Mouse (Mus musculus) liver, adult 2 months (tissue): ENCODE results near the gene Zfp444. TPM values are rescaled to one million over a fixed set of nuclear protein-coding genes. Genes with fewer than 3 reads are reported as not detected.

Experiments used
- DNase-seq: peaks from one replicate; pipeline ENCODE4 v3.0.0-alpha.2; 2011; ENCODE audit warnings: low read depth, low spot score; ENCODE audit errors: extremely low read depth
- H3K27ac ChIP-seq: fragments of 200-500 bp; replicated peaks from 2 replicates; pipeline ENCODE4 v1.5.1; 2012; ENCODE audit warnings: low read depth, mild to moderate bottlenecking, control low read depth, inconsistent platforms, low read length; ENCODE audit not compliant: insufficient read depth
- H3K27me3 ChIP-seq: fragments of 200-500 bp; 2 replicates; pipeline ENCODE4 v1.6.1; 2012; ENCODE audit warnings: mild to moderate bottlenecking, moderate library complexity, low read length, inconsistent platforms; ENCODE audit not compliant: control insufficient read depth, insufficient read depth
- H3K36me3 ChIP-seq: fragments of 200-500 bp; 2 replicates; pipeline ENCODE4 v1.6.1; 2012; ENCODE audit warnings: low read length, inconsistent platforms; ENCODE audit not compliant: control insufficient read depth, insufficient read depth
- H3K4me1 ChIP-seq: fragments of 200-500 bp; 2 replicates; pipeline ENCODE4 v1.6.1; 2011; ENCODE audit warnings: low read length; ENCODE audit not compliant: control insufficient read depth, insufficient read depth
- H3K4me3 ChIP-seq: fragments of 200-500 bp; 2 replicates; pipeline ENCODE4 v1.5.1; 2011; ENCODE audit warnings: low read depth, mild to moderate bottlenecking, control low read depth, low read length, moderate library complexity; ENCODE audit not compliant: insufficient read depth
- H3K79me2 ChIP-seq: fragments of 200-500 bp; 2 replicates; pipeline ENCODE4 v1.6.1; 2012; ENCODE audit warnings: inconsistent platforms, mild to moderate bottlenecking, low read length, moderate library complexity; ENCODE audit not compliant: control insufficient read depth, insufficient read depth
- H3K9ac ChIP-seq: fragments of 200-500 bp; 2 replicates; pipeline ENCODE4 v1.6.1; 2012; ENCODE audit warnings: low read depth, mild to moderate bottlenecking, control low read depth, inconsistent platforms, low read length
- CTCF ChIP-seq: fragments of 200-500 bp; IDR thresholded peaks from 2 replicates; pipeline ENCODE4 v1.5.1; 2011; ENCODE audit warnings: low read depth, low read length, control low read depth
- POLR2A ChIP-seq: fragments of 200-500 bp; IDR thresholded peaks from 2 replicates; pipeline ENCODE4 v1.6.1; 2011; ENCODE audit warnings: low read length, control low read depth; ENCODE audit not compliant: insufficient read depth; ENCODE audit errors: extremely low read depth
- WGBS: fragments of 180-500 bp; shearing (Covaris S2); methylation state at CpG from one replicate; pipeline ENCODE4 v1.1.7; 2018; 5-methylcytosine and 5-hydroxymethylcytosine counted together
- polyA plus RNA-seq: library from polyadenylated mRNA; depleted of rRNA; stranded (reverse); fragments of >200 nt; gene quantifications from 2 replicates; pipeline ENCODE4 v1.2.3, GENCODE M21; 2012
- total RNA-seq: library from RNA; depleted of rRNA; stranded (reverse); fragments of >200 nt; gene quantifications from 2 replicates; pipeline ENCODE4 v1.2.3, GENCODE M21; 2014

The Zfp444 gene
- total and polyA plus RNA-seq, 2 experiments = 11.0 to 23.9 TPM

- TF ChIP-seq POLR2A = no peak
- no peak for TF ChIP-seq CTCF
- Histone ChIP-seq H3K9ac (no peak overlapping the region), H3K79me2 (no peaks in the 10 kb centered on the region), H3K4me1 (peaks cover 3% of the 10 kb centered on the region; the same call in 1 of the 2 replicates), H3K36me3 (peaks cover 9% of the 10 kb centered on the region; the same call in 1 of the 2 replicates), H3K4me3 (no peak overlapping the region), H3K27ac (no peak overlapping the region), H3K27me3 (no peaks in the 10 kb centered on the region)
- 84% methylated on average over 1 of the region's 1 CpGs for WGBS
- DNase-seq = no peak
Observed at GRCm38 (mm10) chr7:6185391-6185790, 13.4 kb downstream of the Zfp444 start.

- peaks cover 3% of the 10 kb centered on the region; the same call in 1 of the 2 replicates for H3K4me1 ChIP-seq
- no peak overlapping the region for H3K9ac ChIP-seq
- no peaks in the 10 kb centered on the region for H3K27me3 ChIP-seq
- H3K27ac ChIP-seq = no peak overlapping the region
- TF ChIP-seq CTCF (no peak), POLR2A (no peak)
- no peaks in the 10 kb centered on the region for H3K79me2 ChIP-seq
- H3K36me3 ChIP-seq = peaks cover 9% of the 10 kb centered on the region; the same call in 1 of the 2 replicates
- no peak for DNase-seq
- 93% methylated on average over 2 of the region's 2 CpGs for WGBS
- H3K4me3 ChIP-seq = no peak overlapping the region
Observed at GRCm38 (mm10) chr7:6186176-6186575, 14.2 kb downstream of the Zfp444 start.

- no peak overlapping the region for H3K9ac ChIP-seq
- no peak for TF ChIP-seq CTCF
- no peak for TF ChIP-seq POLR2A
- H3K27me3 ChIP-seq = no peaks in the 10 kb centered on the region
- peaks cover 9% of the 10 kb centered on the region; the same call in 1 of the 2 replicates for H3K36me3 ChIP-seq
- H3K4me3 ChIP-seq = no peak overlapping the region
- DNase-seq = no peak
- H3K27ac ChIP-seq = no peak overlapping the region
- H3K79me2 ChIP-seq = no peaks in the 10 kb centered on the region
- peaks cover 3% of the 10 kb centered on the region; the same call in 1 of the 2 replicates for H3K4me1 ChIP-seq
- WGBS = 95% methylated on average over 2 of the region's 2 CpGs
Observed at GRCm38 (mm10) chr7:6186756-6187155, 14.7 kb downstream of the Zfp444 start.

- no peak overlapping the region for H3K4me3 ChIP-seq
- WGBS = 92% methylated on average over 45 of the region's 45 CpGs
- no peaks in the 10 kb centered on the region for H3K27me3 ChIP-seq
- H3K79me2 ChIP-seq = no peaks in the 10 kb centered on the region
- DNase-seq = no peak
- no peak for TF ChIP-seq CTCF
- no peak for TF ChIP-seq POLR2A
- H3K9ac ChIP-seq = no peak overlapping the region
- no peak overlapping the region for H3K27ac ChIP-seq
- no peaks in the 10 kb centered on the region for H3K4me1 ChIP-seq
- peaks cover 9% of the 10 kb centered on the region; the same call in 1 of the 2 replicates for H3K36me3 ChIP-seq
Observed at GRCm38 (mm10) chr7:6189542-6189941, 17.5 kb downstream of the Zfp444 start.

GRCm38 (mm10) chr7:6191376-6191775 lies 19.4 kb downstream of the Zfp444 start:
- no peak for TF ChIP-seq POLR2A
- TF ChIP-seq CTCF = peak; percentile 65
- no peak overlapping the region for H3K27ac ChIP-seq
- no peaks in the 10 kb centered on the region for H3K4me1 ChIP-seq
- H3K36me3 ChIP-seq = peaks cover 4% of the 10 kb centered on the region; the same call in 1 of the 2 replicates
- DNase-seq = peak; percentile 64
- H3K4me3 ChIP-seq = no peak overlapping the region
- WGBS = 32% methylated on average over 3 of the region's 3 CpGs
- H3K79me2 ChIP-seq = no peaks in the 10 kb centered on the region
- H3K27me3 ChIP-seq = no peaks in the 10 kb centered on the region
- no peak overlapping the region for H3K9ac ChIP-seq

GRCm38 (mm10) chr7:6194129-6194528 lies 22.1 kb downstream of the Zfp444 start:
- WGBS = 23% methylated on average over 5 of the region's 5 CpGs
- no peaks in the 10 kb centered on the region for H3K79me2 ChIP-seq
- H3K4me1 ChIP-seq = no peaks in the 10 kb centered on the region; the same call in 1 of the 2 replicates
- TF ChIP-seq CTCF = peak; percentile 97
- TF ChIP-seq POLR2A = no peak
- no peak overlapping the region for H3K9ac ChIP-seq
- DNase-seq = no peak
- H3K36me3 ChIP-seq = no peaks in the 10 kb centered on the region; the same call in 1 of the 2 replicates
- no peaks in the 10 kb centered on the region; the same call in 1 of the 2 replicates for H3K27me3 ChIP-seq
- H3K4me3 ChIP-seq = no peak overlapping the region
- H3K27ac ChIP-seq = no peak overlapping the region
